Mouse (Mus musculus) ES-E14 (cell line): Measurements from ENCODE around the gene Prdm5.

Experiments used
- CHD2 ChIP-seq: IDR thresholded peaks from 2 replicates; pipeline ENCODE4 v1.6.1; 2014; ENCODE audit warnings: mild to moderate bottlenecking, low read depth, low read length, inconsistent platforms
- HCFC1 ChIP-seq: IDR thresholded peaks from 2 replicates; pipeline ENCODE4 v1.6.1; 2012; ENCODE audit warnings: low read length, inconsistent platforms, borderline replicate concordance; ENCODE audit not compliant: insufficient read depth
- ZC3H11A ChIP-seq: IDR thresholded peaks from 2 replicates; pipeline ENCODE4 v1.6.1; 2012; ENCODE audit warnings: low read depth, mild to moderate bottlenecking, inconsistent platforms, low read length, borderline replicate concordance
- ZNF384 ChIP-seq: IDR thresholded peaks from 2 replicates; pipeline ENCODE4 v1.6.1; 2012; ENCODE audit warnings: low read depth, low read length, inconsistent platforms

DNA sequence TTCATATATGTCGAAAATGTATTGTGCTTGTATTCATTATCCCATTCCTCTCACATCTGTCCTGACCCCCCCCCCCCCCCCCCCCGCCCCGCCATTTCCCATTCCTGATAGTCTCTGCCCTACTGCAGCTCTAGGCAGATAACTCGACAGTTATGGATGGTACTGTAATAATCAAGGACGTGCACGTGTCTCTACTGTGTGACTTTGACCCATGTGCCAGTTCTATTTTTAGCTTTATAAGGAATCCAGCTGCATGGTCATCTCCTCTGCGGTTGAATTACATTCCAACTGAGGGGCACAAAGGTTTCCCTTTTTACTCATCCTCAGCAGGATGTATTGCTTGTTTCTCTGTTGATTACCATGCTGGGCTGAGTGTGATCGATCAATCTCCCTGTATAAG is 39.3 kb upstream of the Prdm5 start:
- TF ChIP-seq ZC3H11A (no peak), ZNF384 (no peak), CHD2 (no peak), HCFC1 (no peak)
